Mouse (Mus musculus): Measurements from ENCODE around the gene Abhd18. TPM values are rescaled to one million over a fixed set of nuclear protein-coding genes. Genes with fewer than 3 reads are reported as not detected.
A peak's percentile ranks its signal among the peaks of the same experiment; 100 is the strongest.
"Not testable (repeated sequence)": the region's sequence is repeated elsewhere in the genome, so short reads cannot be mapped to it uniquely, and the experiment has no call there.

Abhd18 gene
- 8.1 and 8.9 TPM in 2 replicates for polyA plus RNA-seq (2015; fragmentation: Nextera tagmentation; extraction: Ambion mirVana)

GRCm38 (mm10) chr3:40846957-40847017 is at the start of gene Abhd18:
TSS of gene Abhd18 (plus strand) at chr3:40846970.
- H3K9me3 ChIP-seq; H3K36me3 ChIP-seq; ATAC-seq; H3K4me1 ChIP-seq (replicated peaks); H3K27me3 ChIP-seq (replicated peaks): not testable (repeated sequence)
- Histone ChIP-seq H3K4me2 (replicated peaks) (peak within 1 kb of the TSS; percentile 79), H3K9ac (peak within 1 kb of the TSS; percentile 45), H3K27ac (peak within 1 kb of the TSS; percentile 68), H3K4me3 (replicated peaks) (peak within 1 kb of the TSS; percentile 51)
- WGBS, result 0% methylated on average over 3 of the region's 4 CpGs

DNA sequence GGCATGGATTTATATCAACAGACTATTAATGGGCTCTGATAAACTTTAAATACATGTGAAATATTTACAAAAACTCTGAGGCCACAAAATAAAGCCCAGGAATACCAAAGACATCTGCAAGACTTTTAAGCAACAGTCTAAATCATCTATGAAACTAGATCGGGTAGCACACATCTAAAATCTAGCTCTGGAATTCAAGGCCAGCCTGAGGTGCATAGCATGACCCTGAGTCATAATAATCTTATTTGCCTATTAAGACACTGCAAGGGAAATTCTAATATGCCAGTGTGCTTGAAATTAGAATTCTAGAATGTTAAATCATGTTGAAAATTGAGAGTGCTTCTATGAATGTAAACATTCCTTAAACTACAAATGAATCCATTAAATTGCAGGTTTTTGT is 48.7 kb upstream of the Abhd18 start:
- no peaks in the 10 kb centered on the region for H3K27me3 ChIP-seq (replicated peaks)
- H3K9me3 ChIP-seq, result no peaks in the 10 kb centered on the region
- no peak overlapping the region for H3K4me3 ChIP-seq (replicated peaks)
- no peak for ATAC-seq
- no peaks in the 10 kb centered on the region; the same call in 1 of the 2 replicates for H3K4me1 ChIP-seq (replicated peaks)
- no peak overlapping the region for H3K27ac ChIP-seq
- H3K4me2 ChIP-seq (replicated peaks), result no peak overlapping the region
- 58% methylated on average over 1 of the region's 1 CpGs for WGBS
- no peak overlapping the region for H3K9ac ChIP-seq
- no peaks in the 10 kb centered on the region for H3K36me3 ChIP-seq

DNA sequence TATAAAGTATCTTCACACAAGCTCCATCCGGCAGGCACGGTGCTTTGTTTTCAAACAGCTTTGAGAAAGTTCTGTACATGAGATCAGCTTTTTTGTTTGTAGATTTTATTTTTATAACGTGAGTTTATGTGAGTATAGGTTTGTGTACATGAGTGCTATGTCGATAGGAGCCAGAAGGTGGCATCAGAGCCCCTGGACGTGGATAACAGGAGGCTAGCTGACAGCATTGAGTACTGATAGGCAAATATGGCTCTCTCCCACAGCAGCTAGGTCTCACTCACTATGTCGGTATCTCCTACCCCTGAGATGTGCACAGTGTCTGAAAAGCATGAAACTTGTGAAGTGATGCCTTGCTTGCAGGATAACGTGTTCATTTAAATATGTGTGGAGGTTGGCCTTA is 48.3 kb upstream of the Abhd18 start:
- WGBS, result 42% methylated on average over 7 of the region's 7 CpGs
- no peaks in the 10 kb centered on the region; the same call in 1 of the 2 replicates for H3K4me1 ChIP-seq (replicated peaks)
- no peak overlapping the region for H3K4me3 ChIP-seq (replicated peaks)
- H3K9me3 ChIP-seq, result no peaks in the 10 kb centered on the region
- H3K36me3 ChIP-seq, result no peaks in the 10 kb centered on the region
- H3K27ac ChIP-seq, result no peak overlapping the region
- no peak overlapping the region for H3K4me2 ChIP-seq (replicated peaks)
- no peak for ATAC-seq
- H3K27me3 ChIP-seq (replicated peaks), result no peaks in the 10 kb centered on the region
- H3K9ac ChIP-seq, result no peak overlapping the region

DNA sequence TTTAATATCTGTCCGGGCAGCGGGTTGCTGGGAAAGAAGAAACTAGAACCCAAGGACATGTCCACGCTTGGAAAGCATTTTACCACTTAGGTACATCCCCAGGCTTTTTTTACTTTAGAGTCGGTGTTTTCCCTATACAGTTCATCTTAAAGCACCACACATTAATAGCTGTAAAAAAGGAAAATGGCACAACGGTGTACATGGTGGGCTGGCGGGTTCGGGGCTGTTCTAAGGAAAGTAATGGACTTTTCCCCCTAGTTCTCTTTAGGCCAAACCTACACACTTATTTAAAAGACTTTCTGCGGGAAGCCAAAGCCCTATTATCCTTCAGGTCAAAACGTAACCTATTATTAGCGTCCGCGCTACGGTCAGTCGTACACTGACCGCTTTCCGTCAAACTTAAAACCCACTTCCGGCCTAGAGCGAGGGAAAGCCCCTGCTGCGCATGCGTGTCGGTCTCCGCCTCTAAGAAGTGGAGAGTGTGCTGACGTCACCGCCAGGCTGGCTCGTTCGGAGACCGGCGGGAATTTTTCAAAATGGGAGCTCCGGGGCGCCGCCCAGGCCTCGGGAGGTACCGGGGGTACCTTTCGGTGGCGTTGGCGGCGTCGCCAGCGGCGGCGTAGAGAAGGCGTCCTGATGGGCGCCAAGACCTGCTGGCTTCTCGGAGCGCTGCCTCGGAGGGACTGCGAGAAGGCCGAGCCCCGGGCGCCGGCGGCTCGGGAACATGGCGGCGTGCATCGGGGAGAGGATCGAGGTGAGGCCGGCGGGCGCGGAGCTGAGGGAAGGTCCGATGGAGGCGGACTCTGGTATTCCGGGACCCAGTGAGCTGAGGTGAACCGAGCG is 47.0 kb upstream of the Abhd18 start, which contains the start of gene Plk4:
Gene Plk4 (plus strand): TSS at position 490 of the 843 bp plus-strand sequence.
- WGBS, result 2% methylated on average over 66 of the region's 66 CpGs
- no peaks in the 10 kb centered on the region for H3K27me3 ChIP-seq (replicated peaks)
- no peaks in the 10 kb centered on the region for H3K36me3 ChIP-seq
- H3K4me3 ChIP-seq (replicated peaks), result peak within 1 kb of the TSS; percentile 93
- H3K27ac ChIP-seq, result peak within 1 kb of the TSS; percentile 85
- H3K4me2 ChIP-seq (replicated peaks), result peak within 1 kb of the TSS; percentile 90
- peak within 1 kb of the TSS; percentile 86 for H3K9ac ChIP-seq
- no peaks in the 10 kb centered on the region for H3K9me3 ChIP-seq
- H3K4me1 ChIP-seq (replicated peaks), result no peaks in the 10 kb centered on the region; the same call in 1 of the 2 replicates
- ATAC-seq, result peak; percentile 96

DNA sequence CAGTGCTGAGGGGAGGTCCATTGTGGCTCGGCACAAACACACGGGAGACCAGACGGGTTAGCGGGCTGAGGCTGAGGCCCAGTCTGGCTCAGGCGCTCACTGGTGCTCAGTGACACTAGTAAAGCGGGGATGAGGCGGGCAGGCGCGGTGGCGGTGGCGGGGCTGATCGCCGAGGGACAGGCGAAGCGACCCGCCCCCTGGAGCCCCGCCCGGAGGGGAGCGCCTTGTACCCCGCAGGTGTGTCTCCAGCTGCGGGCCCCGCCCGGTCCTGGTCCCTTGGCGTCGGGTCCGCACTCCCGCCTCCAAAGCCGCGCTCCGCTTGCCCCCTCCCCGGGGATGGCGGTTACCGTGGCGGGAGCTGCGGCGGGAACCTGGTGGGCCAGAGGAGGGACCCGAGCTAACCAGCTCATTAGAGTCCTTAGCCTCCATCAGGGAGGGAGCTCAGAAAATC is 46.4 kb upstream of the Abhd18 start:
- Histone ChIP-seq H3K4me1 (replicated peaks) (no peaks in the 10 kb centered on the region; the same call in 1 of the 2 replicates), H3K4me2 (replicated peaks) (peak overlapping the region; percentile 90), H3K27me3 (replicated peaks) (no peaks in the 10 kb centered on the region), H3K4me3 (replicated peaks) (peak overlapping the region; percentile 93), H3K9ac (peak overlapping the region; percentile 86), H3K27ac (peak overlapping the region; percentile 85), H3K9me3 (no peaks in the 10 kb centered on the region), H3K36me3 (peaks cover 5% of the 10 kb centered on the region)
- peak; percentile 87 for ATAC-seq
- 0% methylated on average over 28 of the region's 37 CpGs for WGBS

DNA sequence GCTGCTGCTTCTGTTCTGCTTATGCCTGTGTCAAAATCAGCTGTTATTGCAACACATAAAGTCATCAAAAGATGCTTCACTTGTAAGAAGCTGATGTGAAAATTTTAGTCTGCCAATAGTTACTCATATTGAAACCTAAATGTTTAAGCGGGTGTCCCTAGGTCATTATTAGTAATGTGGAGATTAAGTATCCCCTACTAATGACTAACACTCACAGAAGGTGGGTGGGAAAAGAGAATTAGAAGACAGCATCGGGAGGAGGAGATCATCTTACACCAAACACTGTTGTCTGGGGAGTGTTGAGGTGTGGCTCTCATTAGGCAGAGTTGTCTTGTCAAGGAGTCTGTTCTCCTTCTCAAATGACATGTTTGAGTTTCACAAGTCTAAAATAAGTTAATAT is 39.9 kb upstream of the Abhd18 start:
- Histone ChIP-seq H3K36me3 (peaks cover 10% of the 10 kb centered on the region), H3K27ac (no peak overlapping the region), H3K9ac (no peak overlapping the region), H3K4me3 (replicated peaks) (no peak overlapping the region), H3K27me3 (replicated peaks) (no peaks in the 10 kb centered on the region), H3K4me1 (replicated peaks) (no peaks in the 10 kb centered on the region), H3K9me3 (no peaks in the 10 kb centered on the region), H3K4me2 (replicated peaks) (no peak overlapping the region)
- ATAC-seq, result no peak
- WGBS, result 63% methylated on average over 2 of the region's 2 CpGs

DNA sequence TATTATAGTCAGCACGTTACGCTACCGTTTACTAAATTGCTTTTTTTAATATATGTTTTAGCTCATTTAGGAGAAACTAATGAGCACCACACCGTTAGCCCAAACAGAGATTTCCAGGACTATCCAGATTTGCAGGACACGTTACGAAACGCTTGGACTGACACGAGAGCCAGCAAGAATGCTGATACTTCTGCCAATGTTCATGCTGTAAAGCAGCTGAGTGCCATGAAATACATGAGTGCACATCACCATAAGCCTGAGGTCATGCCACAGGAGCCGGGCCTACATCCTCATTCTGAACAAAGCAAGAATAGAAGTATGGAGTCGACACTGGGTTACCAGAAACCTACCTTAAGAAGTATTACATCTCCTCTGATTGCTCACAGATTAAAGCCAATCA is 38.1 kb upstream of the Abhd18 start:
- no peaks in the 10 kb centered on the region for H3K27me3 ChIP-seq (replicated peaks)
- WGBS, result 93% methylated on average over 10 of the region's 10 CpGs
- ATAC-seq, result no peak
- no peaks in the 10 kb centered on the region for H3K4me1 ChIP-seq (replicated peaks)
- no peak overlapping the region for H3K27ac ChIP-seq
- H3K4me3 ChIP-seq (replicated peaks), result no peak overlapping the region
- H3K36me3 ChIP-seq, result peaks cover 10% of the 10 kb centered on the region
- H3K9me3 ChIP-seq, result no peaks in the 10 kb centered on the region
- H3K4me2 ChIP-seq (replicated peaks), result no peak overlapping the region
- H3K9ac ChIP-seq, result no peak overlapping the region

GRCm38 (mm10) chr3:40809894-40810293 is 36.9 kb upstream of the Abhd18 start:
- WGBS, result 91% methylated on average over 2 of the region's 2 CpGs
- H3K36me3 ChIP-seq, result peaks cover 12% of the 10 kb centered on the region

GRCm38 (mm10) chr3:40813275-40813674 is 33.5 kb upstream of the Abhd18 start:
- WGBS, result 94% methylated on average over 2 of the region's 2 CpGs
- H3K9ac ChIP-seq, result no peak overlapping the region
- H3K27ac ChIP-seq, result no peak overlapping the region
- H3K4me3 ChIP-seq (replicated peaks), result no peak overlapping the region
- ATAC-seq, result no peak
- no peaks in the 10 kb centered on the region for H3K9me3 ChIP-seq
- peaks cover 10% of the 10 kb centered on the region; the same call in 1 of the 2 replicates for H3K36me3 ChIP-seq
- no peaks in the 10 kb centered on the region for H3K27me3 ChIP-seq (replicated peaks)
- H3K4me2 ChIP-seq (replicated peaks), result no peak overlapping the region
- no peaks in the 10 kb centered on the region for H3K4me1 ChIP-seq (replicated peaks)

More at GRCm38 (mm10) chr3:40809894-40810293, 36.9 kb upstream of the Abhd18 start:
- H3K4me3 ChIP-seq (replicated peaks), result no peak overlapping the region
- no peak for ATAC-seq
- H3K4me1 ChIP-seq (replicated peaks), result no peaks in the 10 kb centered on the region
- H3K27me3 ChIP-seq (replicated peaks), result no peaks in the 10 kb centered on the region
- no peak overlapping the region for H3K27ac ChIP-seq
- no peak overlapping the region for H3K4me2 ChIP-seq (replicated peaks)
- H3K9ac ChIP-seq, result no peak overlapping the region
- no peaks in the 10 kb centered on the region for H3K9me3 ChIP-seq

DNA sequence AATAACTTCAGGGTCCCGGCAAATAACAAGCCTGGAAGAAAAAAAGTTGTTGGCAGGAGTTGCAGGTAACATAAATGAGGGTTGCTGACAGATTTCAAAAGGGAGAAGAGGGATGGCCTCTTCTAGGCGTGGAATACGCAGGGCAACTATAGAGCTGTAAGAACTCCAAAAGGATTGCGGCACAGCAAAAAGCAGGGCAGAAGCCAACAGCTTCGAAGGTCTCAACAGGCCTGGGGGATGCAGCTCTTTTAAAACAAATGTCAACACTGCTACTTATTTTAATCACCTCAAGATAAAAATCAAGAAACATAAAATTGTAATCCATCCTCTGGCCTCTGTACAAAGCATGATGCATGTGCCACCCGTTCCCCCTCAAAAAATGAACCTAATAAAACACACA is 1.2 kb upstream of the Abhd18 start:
- H3K4me1 ChIP-seq (replicated peaks); H3K36me3 ChIP-seq; H3K27me3 ChIP-seq (replicated peaks); H3K9me3 ChIP-seq; H3K4me3 ChIP-seq (replicated peaks); H3K9ac ChIP-seq; H3K27ac ChIP-seq; ATAC-seq: not testable (repeated sequence)
- peak overlapping the region; percentile 56; the same call in 1 of the 2 replicates for H3K4me2 ChIP-seq (replicated peaks)
- 75% methylated on average over 6 of the region's 6 CpGs for WGBS

- under 1% methylated on average over 39 of the region's 39 CpGs for WGBS
These were observed 255 bp upstream of the Abhd18 start, which contains the start of gene Mfsd8 for GRCm38 (mm10) chr3:40846473-40846956. TSS of gene Mfsd8 (minus strand) at chr3:40846886.

DNA sequence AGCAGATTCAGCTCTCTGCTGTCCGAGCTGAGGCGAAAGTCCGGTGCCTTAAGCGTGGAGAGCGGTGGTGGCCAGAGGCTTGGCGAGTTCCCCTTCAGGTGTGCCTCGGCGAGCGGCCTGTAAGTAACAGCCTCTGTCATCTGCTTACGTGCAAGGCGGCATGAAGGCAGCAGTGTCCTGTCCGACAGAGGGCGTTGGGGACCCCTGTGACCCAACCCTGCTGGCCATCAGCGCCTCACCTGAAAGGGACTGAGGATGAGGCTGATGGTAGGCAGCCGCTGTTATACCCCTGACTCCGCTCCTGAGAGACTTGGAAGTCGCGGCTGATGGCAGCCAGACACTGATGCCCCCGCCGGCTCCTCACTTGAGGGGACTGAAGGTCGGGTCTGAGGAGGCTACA is 248 bp downstream of the Abhd18 start:
- H3K27me3 ChIP-seq (replicated peaks); H3K4me1 ChIP-seq (replicated peaks); ATAC-seq; H3K9me3 ChIP-seq; H3K36me3 ChIP-seq: not testable (repeated sequence)
- Histone ChIP-seq H3K27ac (peak overlapping the region; percentile 68), H3K9ac (peak overlapping the region; percentile 45), H3K4me2 (replicated peaks) (peak overlapping the region; percentile 79), H3K4me3 (replicated peaks) (peak overlapping the region; percentile 51)
- WGBS, result under 1% methylated on average over 20 of the region's 21 CpGs

More at GRCm38 (mm10) chr3:40846473-40846956, 255 bp upstream of the Abhd18 start, which contains the start of gene Mfsd8:
- H3K4me1 ChIP-seq (replicated peaks); H3K36me3 ChIP-seq; H3K27me3 ChIP-seq (replicated peaks); H3K9me3 ChIP-seq: not testable (repeated sequence)
- Histone ChIP-seq H3K9ac (peak within 1 kb of the TSS; percentile 45), H3K4me3 (replicated peaks) (peak within 1 kb of the TSS; percentile 51), H3K27ac (peak within 1 kb of the TSS; percentile 68), H3K4me2 (replicated peaks) (peak within 1 kb of the TSS; percentile 79)
- ATAC-seq, result peak; percentile 99

GRCm38 (mm10) chr3:40847936-40848335 is 1.2 kb downstream of the Abhd18 start:
- not testable (repeated sequence) for H3K4me1 ChIP-seq (replicated peaks); H3K9me3 ChIP-seq; H3K9ac ChIP-seq; H3K36me3 ChIP-seq; H3K27ac ChIP-seq; H3K27me3 ChIP-seq (replicated peaks); H3K4me3 ChIP-seq (replicated peaks); H3K4me2 ChIP-seq (replicated peaks); ATAC-seq
- WGBS, result 91% methylated on average over 2 of the region's 2 CpGs

Data from intestine, embryonic 15.5 days (tissue).